Mouse (Mus musculus) heart, adult 2 months (tissue): ENCODE measurements around the gene Kpna7.

Experiments
- CTCF ChIP-seq: fragments of 200-600 bp; IDR thresholded peaks from 2 replicates; pipeline ENCODE4 v1.8.1; 2022; ENCODE audit warnings: antibody characterized with exemption, mild to moderate bottlenecking, moderate library complexity
- EP300 ChIP-seq: fragments of 200-500 bp; IDR thresholded peaks from 2 replicates; pipeline ENCODE4 v1.6.1; 2011; ENCODE audit warnings: low read depth, low read length, control low read depth; ENCODE audit not compliant: insufficient read depth
- POLR2A ChIP-seq: fragments of 200-500 bp; IDR thresholded peaks from 2 replicates; pipeline ENCODE4 v1.6.1; 2011; ENCODE audit warnings: mild to moderate bottlenecking, low read depth, low read length, control low read depth; ENCODE audit not compliant: insufficient read depth

DNA sequence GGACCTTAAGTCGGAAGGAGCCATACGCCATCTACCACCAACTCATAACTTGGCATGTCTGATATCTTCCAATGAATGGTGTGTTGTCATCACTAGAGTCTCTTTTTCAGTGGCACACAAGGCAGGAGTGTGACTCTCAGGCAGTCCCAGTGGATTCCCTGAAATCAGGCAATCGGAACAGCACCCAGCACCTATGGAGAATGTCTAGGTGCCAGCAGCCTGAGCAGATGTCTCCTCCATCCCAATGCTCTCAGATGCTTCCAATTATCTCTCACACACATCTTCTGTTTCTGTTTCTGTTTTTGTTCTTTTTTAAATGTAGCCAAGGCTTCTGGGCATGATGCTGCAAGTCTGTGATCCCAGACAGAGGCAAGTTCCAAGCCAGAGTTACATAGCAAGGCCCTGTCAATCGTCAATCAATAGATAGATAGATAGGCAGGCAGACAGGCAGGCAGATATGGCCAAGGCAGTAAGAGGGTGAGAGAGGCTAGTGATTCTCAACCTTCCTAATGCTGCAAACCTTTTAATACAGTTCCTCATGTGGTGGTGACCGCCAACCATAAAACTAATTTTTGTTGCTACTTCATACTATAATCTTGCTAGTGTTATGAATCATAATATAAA lies 133.3 kb downstream of the Kpna7 start:
- TF ChIP-seq CTCF: no peak
- TF ChIP-seq POLR2A: no peak
- no peak for TF ChIP-seq EP300
